Mouse (Mus musculus): ENCODE data around the gene Cdc7.

DNA sequence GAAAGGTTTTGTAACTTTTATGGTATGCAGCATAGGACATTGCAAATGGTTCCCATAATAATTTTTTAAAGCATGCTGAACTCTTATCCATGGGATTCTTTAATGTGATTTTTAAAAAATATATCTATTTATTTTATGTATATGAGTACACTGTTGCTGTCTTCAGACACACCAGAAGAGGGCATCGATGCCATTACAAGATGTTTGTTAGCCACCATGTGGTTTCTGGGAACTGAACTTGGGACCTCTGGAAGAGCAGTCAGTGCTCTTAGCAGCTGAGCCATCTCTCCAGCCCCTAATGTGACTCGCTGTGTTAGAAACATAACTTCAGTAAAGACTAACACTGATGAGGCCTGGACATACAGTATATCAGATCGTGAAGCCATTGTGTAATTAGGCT lies 2.3 kb downstream of the Cdc7 start:
- no peak for TF ChIP-seq CTCF (IDR thresholded peaks at IDR 0.05; ENCODE audit: insufficient read depth, low read length)
- TF ChIP-seq POLR2A (IDR thresholded peaks at IDR 0.05; ENCODE audit: borderline replicate concordance, extremely low read depth, low read depth, low read length): no peak
